Mouse (Mus musculus) bone marrow, adult 2 months (tissue): ENCODE data around the gene Tifab. TPM values are rescaled to one million over a fixed set of nuclear protein-coding genes. Genes with fewer than 3 reads are reported as not detected.

ENCODE experiments used
- H3K27ac ChIP-seq: fragments of 200-500 bp; 2 replicates; pipeline ENCODE4 v1.5.1; 2012; ENCODE audit warnings: low read depth, mild to moderate bottlenecking, control low read depth, inconsistent platforms, low read length; ENCODE audit not compliant: control insufficient read depth, poor library complexity, insufficient read depth
- H3K4me1 ChIP-seq: fragments of 200-500 bp; 2 replicates; pipeline ENCODE4 v1.6.1; 2011; ENCODE audit warnings: low read length; ENCODE audit not compliant: control insufficient read depth, insufficient read depth
- H3K4me3 ChIP-seq: fragments of 200-500 bp; replicated peaks from 2 replicates; pipeline ENCODE3; 2011; ENCODE audit warnings: mild to moderate bottlenecking, low read depth, low read length, control low read depth; ENCODE audit not compliant: control insufficient read depth
- CTCF ChIP-seq: fragments of 200-500 bp; IDR thresholded peaks from 2 replicates; pipeline ENCODE4 v1.5.1; 2011; ENCODE audit warnings: low read length, control low read depth; ENCODE audit not compliant: control insufficient read depth, insufficient read depth
- POLR2A ChIP-seq: fragments of 200-500 bp; IDR thresholded peaks from 2 replicates; pipeline ENCODE4 v1.6.1; 2011; ENCODE audit warnings: low read depth, mild to moderate bottlenecking, control low read depth, low read length, borderline replicate concordance; ENCODE audit not compliant: control insufficient read depth
- WGBS: fragments of 180-500 bp; shearing (Covaris S2); methylation state at CpG from one replicate; pipeline ENCODE4 v1.1.7; 2018; 5-methylcytosine and 5-hydroxymethylcytosine counted together
- polyA plus RNA-seq: library from polyadenylated mRNA; stranded (reverse); fragments of >200 nt; gene quantifications from 2 replicates; pipeline ENCODE4 v1.2.4, GENCODE M21; 2011; ENCODE audit warnings: low replicate concordance; ENCODE audit not compliant: missing spikeins, insufficient read depth, insufficient read length

Tifab gene
- polyA plus RNA-seq: 22.4 and 70.7 TPM in 2 replicates

GRCm38 (mm10) chr13:56178416-56179035, at the start of gene Tifab:
Gene Tifab (minus strand): TSS chr13:56178885.
- WGBS: 21% methylated on average over 16 of the region's 16 CpGs
- Histone ChIP-seq H3K4me3 (peak within 1 kb of the TSS; percentile 68), H3K4me1 (peaks cover 12% of the 10 kb centered on the region)

GRCm38 (mm10) chr13:56226175-56226954, 47.7 kb upstream of the Tifab start:
- 40% methylated on average over 10 of the region's 10 CpGs for WGBS
- Histone ChIP-seq H3K27ac (no peak overlapping the region), H3K4me1 (no peaks in the 10 kb centered on the region), H3K4me3 (no peak overlapping the region)
- TF ChIP-seq CTCF: no peak
- no peak for TF ChIP-seq POLR2A

More at GRCm38 (mm10) chr13:56178416-56179035, at the start of gene Tifab:
- TF ChIP-seq CTCF (no peak), POLR2A (peak; percentile 81)
- peak within 1 kb of the TSS; percentile 83 for H3K27ac ChIP-seq

- 5% methylated on average over 21 of the region's 21 CpGs for WGBS
- Histone ChIP-seq H3K4me1 (no peaks in the 10 kb centered on the region), H3K4me3 (no peak overlapping the region), H3K27ac (no peak overlapping the region)
- no peak for TF ChIP-seq POLR2A
- TF ChIP-seq CTCF: no peak
Measured at GRCm38 (mm10) chr13:56223625-56224024, 44.9 kb upstream of the Tifab start.

- no peak for TF ChIP-seq CTCF
- no peak for TF ChIP-seq POLR2A
- no peak overlapping the region for H3K27ac ChIP-seq
- H3K4me1 ChIP-seq: no peaks in the 10 kb centered on the region
- H3K4me3 ChIP-seq: no peak overlapping the region
- WGBS: 9% methylated on average over 4 of the region's 4 CpGs
Measured at GRCm38 (mm10) chr13:56222849-56223246, 44.2 kb upstream of the Tifab start.

GRCm38 (mm10) chr13:56221995-56222848, 43.5 kb upstream of the Tifab start:
- Histone ChIP-seq H3K4me3 (no peak overlapping the region), H3K4me1 (no peaks in the 10 kb centered on the region), H3K27ac (no peak overlapping the region)
- WGBS: 5% methylated on average over 50 of the region's 50 CpGs
- TF ChIP-seq POLR2A (no peak), CTCF (no peak)

- no peaks in the 10 kb centered on the region for H3K4me1 ChIP-seq
- no peak overlapping the region for H3K27ac ChIP-seq
- 7% methylated on average over 46 of the region's 46 CpGs for WGBS
- no peak overlapping the region for H3K4me3 ChIP-seq
- TF ChIP-seq CTCF (no peak), POLR2A (no peak)
Measured at GRCm38 (mm10) chr13:56221129-56221910, 42.6 kb upstream of the Tifab start.

- Histone ChIP-seq H3K4me1 (no peaks in the 10 kb centered on the region), H3K4me3 (no peak overlapping the region), H3K27ac (no peak overlapping the region)
- no peak for TF ChIP-seq CTCF
- no peak for TF ChIP-seq POLR2A
- 33% methylated on average over 9 of the region's 9 CpGs for WGBS
Measured at GRCm38 (mm10) chr13:56219254-56219653, 40.6 kb upstream of the Tifab start.
